Mouse (Mus musculus) megakaryocyte, embryonic 14.5 days (primary cell): ENCODE data around the gene Prrc2a.

Experiments
- FLI1 ChIP-seq: IDR thresholded peaks from 2 replicates; pipeline ENCODE4 v1.6.1; 2012; ENCODE audit warnings: low read length, inconsistent platforms, mixed read lengths
- GATA1 ChIP-seq: IDR thresholded peaks from 3 replicates; pipeline ENCODE4 v1.6.1; 2012; ENCODE audit warnings: mixed read lengths, low read length, inconsistent platforms, borderline replicate concordance

- TF ChIP-seq GATA1 (no peak), FLI1 (no peak)
Observed at GRCm38 (mm10) chr17:35204494-35205379, 40.0 kb upstream of the Prrc2a start, which contains the start of gene Lta.
